Mouse (Mus musculus) lung, postnatal 0 days (tissue): ENCODE measurements around the gene Echdc2.

Source experiments
- CTCF ChIP-seq: IDR thresholded peaks from 2 replicates; pipeline ENCODE4 v1.5.1; 2016; ENCODE audit warnings: antibody characterized with exemption, mild to moderate bottlenecking
- EP300 ChIP-seq: IDR thresholded peaks from 2 replicates; pipeline ENCODE4 v1.6.1; 2016; ENCODE audit warnings: antibody characterized with exemption, mild to moderate bottlenecking, control low read depth

- TF ChIP-seq CTCF, result no peak
- no peak for TF ChIP-seq EP300
Observed at GRCm38 (mm10) chr4:108163291-108163690, 1.9 kb upstream of the Echdc2 start.
